Mouse (Mus musculus): ENCODE data around the gene Shank2.

GRCm38 (mm10) chr7:144070162-144070949 lies 68.6 kb downstream of the Shank2 start:
- TF ChIP-seq CTCF (IDR thresholded peaks at IDR 0.05; ENCODE audit: extremely low read depth, insufficient read length, insufficient replicate concordance, low read depth, low read length), result no peak
- no peak for TF ChIP-seq POLR2A (IDR thresholded peaks at IDR 0.05; ENCODE audit: low read depth, low read length)

Data from small intestine, adult 2 months (tissue).